Mouse (Mus musculus) neural tube, embryonic 11.5 days (tissue): ENCODE measurements around the gene Helz. TPM values are rescaled to one million over a fixed set of nuclear protein-coding genes. Genes with fewer than 3 reads are reported as not detected.
A peak's percentile ranks its signal among the peaks of the same experiment; 100 is the strongest.

Experiments
- ATAC-seq: fragments of 200-750 bp; cut with Nextera tagmentation; 2 replicates; pipeline ENCODE4 v1.8.0; 2017; ENCODE audit warnings: moderate number of reproducible peaks, mild to moderate bottlenecking, moderate TSS enrichment, moderate library complexity; ENCODE audit not compliant: insufficient read depth, low FRiP score, low TSS enrichment
- DNase-seq: peaks from one replicate; pipeline ENCODE4 v3.0.0-alpha.2; 2015; ENCODE audit warnings: low spot score
- H3K27ac ChIP-seq: fragments of 300-500 bp; sonication (generic); 2 replicates; pipeline ENCODE4 v1.5.1; 2014; ENCODE audit warnings: low read depth, mild to moderate bottlenecking, low read length
- H3K27me3 ChIP-seq: fragments of 300-500 bp; sonication (generic); 2 replicates; pipeline ENCODE4 v1.6.1; 2014; ENCODE audit warnings: mild to moderate bottlenecking, low read length, mixed read lengths; ENCODE audit not compliant: control insufficient read depth, insufficient read depth
- H3K36me3 ChIP-seq: fragments of 300-500 bp; sonication (generic); 2 replicates; pipeline ENCODE4 v1.6.1; 2014; ENCODE audit warnings: mild to moderate bottlenecking, low read length, moderate library complexity, mixed read lengths; ENCODE audit not compliant: control insufficient read depth, insufficient read depth
- H3K4me1 ChIP-seq: fragments of 300-500 bp; sonication (generic); 2 replicates; pipeline ENCODE4 v1.6.1; 2014; ENCODE audit warnings: low read length, mixed read lengths; ENCODE audit not compliant: control insufficient read depth, insufficient read depth
- H3K4me2 ChIP-seq: fragments of 300-500 bp; sonication (generic); 2 replicates; pipeline ENCODE4 v1.6.1; 2014; ENCODE audit warnings: low read depth, mild to moderate bottlenecking, moderate library complexity
- H3K4me3 ChIP-seq: fragments of 300-500 bp; sonication (generic); 2 replicates; pipeline ENCODE4 v1.5.1; 2014; ENCODE audit warnings: low read depth, low read length
- H3K9ac ChIP-seq: fragments of 300-500 bp; sonication (generic); 2 replicates; pipeline ENCODE4 v1.6.1; 2014; ENCODE audit warnings: mild to moderate bottlenecking, low read length
- H3K9me3 ChIP-seq: fragments of 300-500 bp; sonication (generic); 2 replicates; pipeline ENCODE4 v1.6.1; 2016; ENCODE audit warnings: low read length; ENCODE audit not compliant: control insufficient read depth
- WGBS: fragments of 180-500 bp; shearing (Covaris S2); extraction: QIAGEN DNeasy Blood & Tissue Kit; methylation state at CpG from one replicate; pipeline ENCODE4 v1.1.7; 2014; 5-methylcytosine and 5-hydroxymethylcytosine counted together
- polyA plus RNA-seq: library from polyadenylated mRNA; unstranded; fragments of >200 nt; fragmentation: Nextera tagmentation; extraction: Ambion mirVana; gene quantifications from 2 replicates; pipeline ENCODE4 v1.2.1, GENCODE M21; 2014

Gene Helz
- polyA plus RNA-seq, 1 experiment from 2014 or later: 23.5 TPM

GRCm38 (mm10) chr11:107617976-107618375 lies 70.2 kb downstream of the Helz start:
- H3K4me2 ChIP-seq: no peak overlapping the region
- H3K4me3 ChIP-seq: no peak overlapping the region
- ATAC-seq (no peak), DNase-seq (no peak)
- H3K36me3 ChIP-seq: no peaks in the 10 kb centered on the region; the same call in 1 of the 2 replicates
- no peaks in the 10 kb centered on the region for H3K9me3 ChIP-seq
- H3K27me3 ChIP-seq: no peaks in the 10 kb centered on the region
- no peaks in the 10 kb centered on the region for H3K4me1 ChIP-seq
- H3K9ac ChIP-seq: no peak overlapping the region
- WGBS: 43% methylated on average over 5 of the region's 5 CpGs
- no peak overlapping the region for H3K27ac ChIP-seq

DNA sequence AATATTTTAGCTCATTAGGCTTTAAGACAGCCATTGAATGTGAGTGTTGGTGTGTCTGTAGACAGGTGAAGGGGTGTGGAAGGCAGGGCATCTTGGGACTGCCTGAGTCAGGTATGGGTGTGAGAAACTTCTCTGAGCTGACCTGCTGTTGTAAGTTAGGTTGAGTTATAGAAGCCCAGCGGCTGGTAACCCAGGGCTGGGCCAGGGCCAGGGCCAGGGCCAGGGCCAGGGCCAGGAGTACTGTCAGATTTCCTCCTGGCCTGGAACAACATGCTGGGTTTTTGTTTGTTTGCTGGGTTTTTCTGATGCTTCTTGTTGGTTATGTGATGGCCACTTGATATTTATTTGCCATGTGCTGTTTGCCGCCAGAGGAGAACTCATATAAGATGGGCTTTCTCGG lies 76.9 kb downstream of the Helz start:
- H3K4me2 ChIP-seq: no peak overlapping the region
- no peaks in the 10 kb centered on the region for H3K36me3 ChIP-seq
- DNase-seq: no peak
- no peaks in the 10 kb centered on the region for H3K9me3 ChIP-seq
- no peak overlapping the region for H3K9ac ChIP-seq
- no peaks in the 10 kb centered on the region for H3K4me1 ChIP-seq
- no peak overlapping the region for H3K27ac ChIP-seq
- ATAC-seq: no peak
- H3K4me3 ChIP-seq: no peak overlapping the region
- no peaks in the 10 kb centered on the region for H3K27me3 ChIP-seq
- WGBS: 99% methylated on average over 3 of the region's 3 CpGs

GRCm38 (mm10) chr11:107625746-107626145 lies 78.0 kb downstream of the Helz start:
- DNase-seq: no peak
- H3K9ac ChIP-seq: no peak overlapping the region
- H3K4me1 ChIP-seq: no peaks in the 10 kb centered on the region
- H3K4me3 ChIP-seq: no peak overlapping the region
- no peak for ATAC-seq
- H3K36me3 ChIP-seq: no peaks in the 10 kb centered on the region
- no peak overlapping the region for H3K4me2 ChIP-seq
- H3K27ac ChIP-seq: no peak overlapping the region
- WGBS: 82% methylated on average over 11 of the region's 11 CpGs
- H3K9me3 ChIP-seq: no peaks in the 10 kb centered on the region
- H3K27me3 ChIP-seq: no peaks in the 10 kb centered on the region

DNA sequence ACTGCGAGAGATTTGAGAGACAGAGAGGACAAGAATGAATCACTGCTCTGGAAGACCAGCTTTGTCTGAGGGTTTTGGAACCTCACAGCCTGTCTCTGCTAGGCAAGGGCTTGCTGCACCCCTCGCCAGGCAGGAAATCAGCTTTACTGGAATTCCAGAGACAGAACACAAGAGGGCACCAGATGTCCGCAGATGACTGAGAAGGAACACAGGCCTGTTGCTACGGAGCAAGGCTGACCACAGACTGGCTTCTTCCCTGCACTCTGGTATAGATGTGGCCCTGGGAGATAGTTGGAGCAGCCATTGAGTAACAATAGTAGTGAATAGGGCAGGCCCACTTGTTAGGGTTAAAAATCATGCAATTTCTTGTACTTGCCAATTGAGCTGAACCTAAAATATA lies 81.8 kb downstream of the Helz start:
- Histone ChIP-seq H3K27ac (no peak overlapping the region), H3K4me3 (no peak overlapping the region), H3K27me3 (no peaks in the 10 kb centered on the region), H3K36me3 (no peaks in the 10 kb centered on the region), H3K9me3 (no peaks in the 10 kb centered on the region), H3K9ac (no peak overlapping the region), H3K4me2 (no peak overlapping the region), H3K4me1 (no peaks in the 10 kb centered on the region)
- ATAC-seq: peak; percentile 68; the same call in 1 of the 2 replicates
- 37% methylated on average over 4 of the region's 4 CpGs for WGBS
- peak; percentile 67 for DNase-seq

GRCm38 (mm10) chr11:107629951-107630350 lies 82.2 kb downstream of the Helz start:
- ATAC-seq: no peak
- no peak overlapping the region for H3K9ac ChIP-seq

GRCm38 (mm10) chr11:107631124-107631523 lies 83.4 kb downstream of the Helz start:
- WGBS: 94% methylated on average over 7 of the region's 7 CpGs
- ATAC-seq: no peak
- no peaks in the 10 kb centered on the region for H3K4me1 ChIP-seq

More at GRCm38 (mm10) chr11:107629951-107630350, 82.2 kb downstream of the Helz start:
- Histone ChIP-seq H3K9me3 (no peaks in the 10 kb centered on the region), H3K27me3 (no peaks in the 10 kb centered on the region), H3K4me1 (no peaks in the 10 kb centered on the region), H3K4me3 (no peak overlapping the region), H3K36me3 (no peaks in the 10 kb centered on the region), H3K27ac (no peak overlapping the region), H3K4me2 (no peak overlapping the region)
- no peak for DNase-seq
- WGBS: 94% methylated on average over 8 of the region's 8 CpGs

DNA sequence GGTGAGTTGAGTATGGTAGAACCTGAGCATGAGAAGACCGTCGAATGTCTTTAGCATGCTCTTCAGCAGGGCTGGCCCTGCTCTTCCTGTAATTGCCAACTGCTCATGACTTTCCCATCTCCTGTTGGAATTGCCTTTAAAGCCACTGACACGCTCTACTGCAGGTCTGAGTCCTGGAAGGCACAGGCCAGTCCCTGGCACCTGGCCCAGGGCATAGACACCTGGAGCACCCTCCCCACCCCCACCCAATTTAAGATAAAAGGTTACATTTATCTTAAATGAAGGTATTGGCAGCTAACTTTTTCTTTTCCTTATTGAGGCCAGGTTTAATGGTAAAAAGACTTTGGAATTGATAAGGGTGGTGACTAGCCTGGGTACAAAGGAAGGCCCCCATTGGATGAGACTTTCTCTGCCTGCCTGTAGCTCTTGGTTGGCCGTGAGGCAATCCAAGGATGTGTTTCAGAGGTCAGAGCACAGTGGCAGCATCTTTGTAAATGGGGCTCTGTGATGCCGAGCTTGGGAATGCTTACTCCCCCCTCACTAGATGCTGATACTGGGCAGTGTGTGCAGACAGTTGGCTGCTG lies 85.9 kb downstream of the Helz start:
- peaks cover 8% of the 10 kb centered on the region for H3K36me3 ChIP-seq
- WGBS: 90% methylated on average over 5 of the region's 5 CpGs
- no peaks in the 10 kb centered on the region for H3K27me3 ChIP-seq
- no peak overlapping the region for H3K4me3 ChIP-seq
- DNase-seq (no peak), ATAC-seq (no peak)
- H3K4me2 ChIP-seq: no peak overlapping the region
- H3K27ac ChIP-seq: no peak overlapping the region
- no peak overlapping the region for H3K9ac ChIP-seq
- H3K9me3 ChIP-seq: no peaks in the 10 kb centered on the region
- no peaks in the 10 kb centered on the region for H3K4me1 ChIP-seq

More at GRCm38 (mm10) chr11:107631124-107631523, 83.4 kb downstream of the Helz start:
- H3K4me2 ChIP-seq: no peak overlapping the region
- H3K27ac ChIP-seq: no peak overlapping the region
- no peaks in the 10 kb centered on the region for H3K27me3 ChIP-seq
- H3K4me3 ChIP-seq: no peak overlapping the region
- no peaks in the 10 kb centered on the region for H3K9me3 ChIP-seq
- H3K9ac ChIP-seq: no peak overlapping the region
- no peak for DNase-seq
- H3K36me3 ChIP-seq: peaks cover 3% of the 10 kb centered on the region; the same call in 1 of the 2 replicates

DNA sequence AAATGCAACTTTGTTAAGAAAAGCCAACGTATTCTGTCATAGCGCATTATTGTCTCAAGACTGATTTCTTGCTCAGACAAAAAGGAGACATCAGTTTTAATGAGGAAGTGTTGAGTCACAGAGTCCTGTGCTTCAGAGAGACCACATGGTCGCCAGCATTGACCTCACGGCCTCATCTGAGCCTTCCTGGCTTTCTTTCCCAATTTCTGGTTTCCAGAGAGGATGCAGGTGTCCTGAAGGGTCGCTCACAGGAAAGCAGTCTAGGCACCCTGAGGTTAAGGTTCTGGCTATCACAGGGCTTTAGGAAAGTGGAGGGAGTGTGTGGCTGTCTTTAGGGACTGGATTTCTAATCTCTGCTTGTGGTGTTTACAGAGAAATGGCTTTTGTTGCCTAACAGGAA lies 90.4 kb downstream of the Helz start:
- 86% methylated on average over 5 of the region's 5 CpGs for WGBS
- H3K4me2 ChIP-seq: no peak overlapping the region
- no peaks in the 10 kb centered on the region for H3K27me3 ChIP-seq
- H3K36me3 ChIP-seq: peaks cover 10% of the 10 kb centered on the region
- H3K9ac ChIP-seq: no peak overlapping the region
- ATAC-seq: no peak
- no peak for DNase-seq
- H3K9me3 ChIP-seq: no peaks in the 10 kb centered on the region
- H3K4me1 ChIP-seq: no peaks in the 10 kb centered on the region
- H3K4me3 ChIP-seq: no peak overlapping the region
- H3K27ac ChIP-seq: no peak overlapping the region

- Histone ChIP-seq H3K27me3 (no peaks in the 10 kb centered on the region), H3K4me2 (no peak overlapping the region), H3K9ac (no peak overlapping the region), H3K9me3 (no peaks in the 10 kb centered on the region), H3K4me3 (no peak overlapping the region), H3K36me3 (peaks cover 10% of the 10 kb centered on the region), H3K4me1 (no peaks in the 10 kb centered on the region), H3K27ac (no peak overlapping the region)
- DNase-seq (no peak), ATAC-seq (no peak)
- WGBS: 93% methylated on average over 2 of the region's 2 CpGs
Observed at GRCm38 (mm10) chr11:107639657-107640056, 91.9 kb downstream of the Helz start.
